Mouse (Mus musculus) gastrocnemius, postnatal 10 days (tissue): ENCODE measurements around the gene C2cd2. TPM values are rescaled to one million over a fixed set of nuclear protein-coding genes. Genes with fewer than 3 reads are reported as not detected.
A peak's percentile ranks its signal among the peaks of the same experiment; 100 is the strongest.

Experiments used
- DNase-seq: peaks from one replicate; pipeline ENCODE4 v3.0.0; 2021; ENCODE audit warnings: mixed read lengths
- total RNA-seq, 2 experiments: library from RNA; stranded (reverse); gene quantifications; 2 replicates each; pipeline ENCODE4 v1.2.3; 2021

C2cd2 gene
- total RNA-seq, 2 experiments from 2014 or later: 61.8 to 72.8 TPM

GRCm38 (mm10) chr16:97883696-97884095, 78.7 kb downstream of the C2cd2 start:
- DNase-seq: no peak

- DNase-seq: no peak
Measured at GRCm38 (mm10) chr16:97882891-97883290, 79.5 kb downstream of the C2cd2 start.

- peak; percentile 40 for DNase-seq
Measured at GRCm38 (mm10) chr16:97879134-97879533, 83.3 kb downstream of the C2cd2 start.

- DNase-seq: no peak
Measured at GRCm38 (mm10) chr16:97877502-97877901, 84.9 kb downstream of the C2cd2 start.

GRCm38 (mm10) chr16:97875101-97875500, 87.3 kb downstream of the C2cd2 start:
- DNase-seq: no peak

- no peak for DNase-seq
Measured at GRCm38 (mm10) chr16:97874376-97874775, 88.0 kb downstream of the C2cd2 start.

- DNase-seq: no peak
Measured at GRCm38 (mm10) chr16:97872657-97873056, 89.7 kb downstream of the C2cd2 start.

GRCm38 (mm10) chr16:97869193-97870102, 93.0 kb downstream of the C2cd2 start:
- no peak for DNase-seq

- DNase-seq: no peak
Measured at GRCm38 (mm10) chr16:97863932-97864467, 98.4 kb downstream of the C2cd2 start.

GRCm38 (mm10) chr16:97856050-97856449, 106.3 kb downstream of the C2cd2 start:
- no peak for DNase-seq

- DNase-seq: peak; percentile 91
Measured at GRCm38 (mm10) chr16:97851741-97852319, 110.6 kb downstream of the C2cd2 start, which contains the start of gene Prdm15. Prdm15 (minus strand) TSS chr16:97851850.

- DNase-seq: peak; percentile 90
Measured at GRCm38 (mm10) chr16:97851061-97851740, 111.2 kb downstream of the C2cd2 start.

- no peak for DNase-seq
Measured at GRCm38 (mm10) chr16:97850667-97851060, 111.7 kb downstream of the C2cd2 start.

- DNase-seq: no peak
Measured at GRCm38 (mm10) chr16:97848832-97849231, 113.6 kb downstream of the C2cd2 start.

GRCm38 (mm10) chr16:97844967-97845937, 117.1 kb downstream of the C2cd2 start:
- no peak for DNase-seq

- no peak for DNase-seq
Measured at GRCm38 (mm10) chr16:97832154-97832553, 130.2 kb downstream of the C2cd2 start.

- no peak for DNase-seq
Measured at GRCm38 (mm10) chr16:97828207-97828606, 134.2 kb downstream of the C2cd2 start.

GRCm38 (mm10) chr16:97823311-97824007, 138.9 kb downstream of the C2cd2 start:
- no peak for DNase-seq

- no peak for DNase-seq
Measured at GRCm38 (mm10) chr16:97819532-97819931, 142.9 kb downstream of the C2cd2 start.

GRCm38 (mm10) chr16:97817414-97817813, 145.0 kb downstream of the C2cd2 start:
- DNase-seq: no peak

- no peak for DNase-seq
Measured at GRCm38 (mm10) chr16:97815269-97815668, 147.1 kb downstream of the C2cd2 start.
